Mouse (Mus musculus) retina, adult 2 months (tissue): Measurements from ENCODE around the gene Sh3pxd2b.
A peak's percentile ranks its signal among the peaks of the same experiment; 100 is the strongest.

Experiments
- DNase-seq: peaks from one replicate; pipeline ENCODE4 v3.0.0-alpha.2; 2012; ENCODE audit warnings: low read depth, low spot score

Sh3pxd2b gene

DNA sequence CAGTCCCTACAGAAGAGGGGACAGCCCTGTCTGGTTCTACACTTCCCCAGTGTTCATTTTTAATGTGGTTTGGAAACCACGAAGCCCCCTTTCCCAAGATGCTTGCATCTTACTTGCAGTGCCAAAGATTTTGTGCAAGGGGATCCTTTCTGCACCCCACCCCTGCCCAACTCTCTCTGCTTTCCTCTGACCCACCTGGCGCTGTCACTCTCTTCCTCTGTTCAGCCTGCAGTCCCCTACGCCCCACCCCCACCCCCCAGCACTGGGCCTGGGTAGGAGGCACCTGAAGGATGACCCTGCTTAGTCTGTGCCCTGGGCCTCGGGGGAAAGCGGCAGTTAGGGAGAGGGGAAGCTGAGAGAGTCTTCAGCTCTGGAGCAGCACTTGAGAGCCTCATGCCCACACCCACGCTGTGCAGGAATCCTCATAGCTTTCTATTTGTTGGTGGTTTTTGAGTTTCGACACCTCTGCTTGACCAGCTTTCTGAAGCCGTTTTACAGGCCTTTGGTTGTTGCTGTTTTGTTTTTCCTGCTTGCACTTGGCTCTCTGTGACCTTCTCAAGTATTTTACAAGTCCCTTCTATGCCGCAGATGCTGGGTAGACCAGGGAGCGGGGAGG lies 77.5 kb downstream of the Sh3pxd2b start:
- no peak for DNase-seq

- DNase-seq = no peak
These were observed 79.9 kb downstream of the Sh3pxd2b start for GRCm38 (mm10) chr11:32427537-32427936.

DNA sequence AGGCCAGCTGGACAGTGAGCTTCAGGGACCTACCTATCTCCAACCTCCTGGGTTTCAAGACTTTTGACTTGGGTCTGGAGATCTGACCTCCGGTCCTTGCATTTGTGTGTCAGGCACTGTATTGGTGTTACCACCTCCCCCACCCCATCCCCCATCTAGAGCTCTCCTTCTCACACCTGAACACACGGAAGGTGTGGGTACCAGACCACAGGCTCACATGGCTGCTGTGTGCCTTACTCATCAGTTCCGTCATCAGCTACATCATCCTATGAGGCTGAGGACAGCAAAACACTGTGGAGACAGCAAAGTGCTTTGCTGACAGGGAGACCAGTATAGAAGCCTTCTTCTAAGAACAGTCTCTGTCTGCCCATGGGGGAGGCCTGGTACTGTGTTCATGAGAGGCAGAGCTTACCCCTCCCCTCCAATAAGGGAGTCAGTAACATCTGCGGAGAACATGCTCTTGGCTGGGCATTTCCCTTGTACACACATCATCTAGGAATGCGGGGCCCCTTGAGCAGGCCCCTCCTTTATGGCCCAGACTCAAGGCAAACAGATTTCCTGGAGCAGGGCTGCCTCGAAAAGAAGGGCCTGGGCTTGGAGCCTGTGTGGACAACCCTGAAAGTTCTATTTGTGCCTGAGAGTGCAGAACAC lies 87.9 kb downstream of the Sh3pxd2b start:
- DNase-seq = no peak

GRCm38 (mm10) chr11:32442576-32442975 lies 95.0 kb downstream of the Sh3pxd2b start:
- no peak for DNase-seq

DNA sequence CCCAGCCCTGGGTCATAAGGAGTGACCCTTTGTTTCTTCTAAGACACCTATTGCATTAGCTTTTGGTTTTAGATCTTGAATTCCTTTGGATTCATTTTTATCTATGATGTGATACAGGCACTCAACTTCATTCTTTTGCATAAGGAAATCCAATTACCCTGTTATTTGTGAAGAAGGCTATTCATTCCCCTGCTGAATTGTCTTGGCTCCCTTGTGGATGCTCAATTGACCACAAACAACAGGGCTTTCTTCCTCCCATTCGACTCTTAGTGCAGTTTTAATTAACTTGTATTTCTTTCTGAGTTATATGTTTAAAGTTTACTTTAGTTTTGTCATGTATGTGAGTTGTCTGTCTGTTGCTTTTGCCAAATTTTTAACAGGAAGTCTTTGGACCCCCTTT lies 96.6 kb downstream of the Sh3pxd2b start:
- DNase-seq = no peak

DNA sequence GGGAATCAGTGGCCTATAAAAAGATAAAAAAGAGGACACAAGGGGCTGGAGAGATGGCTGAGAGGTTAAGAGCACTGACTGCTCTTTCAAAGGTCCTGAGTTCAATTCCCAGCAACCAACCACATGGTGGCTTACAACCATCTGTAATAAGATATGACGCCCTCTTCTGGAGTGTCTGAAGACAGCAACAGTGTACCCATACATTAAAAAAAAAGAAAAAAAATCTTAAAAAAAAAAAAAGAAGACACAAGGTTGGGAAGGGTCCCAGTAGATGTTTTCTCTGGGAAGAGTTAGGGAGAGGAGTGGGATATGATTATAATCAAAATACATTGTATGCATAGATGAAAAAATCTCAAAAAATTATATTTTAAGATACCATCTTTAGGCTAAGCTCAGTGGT lies 97.5 kb downstream of the Sh3pxd2b start:
- no peak for DNase-seq

DNA sequence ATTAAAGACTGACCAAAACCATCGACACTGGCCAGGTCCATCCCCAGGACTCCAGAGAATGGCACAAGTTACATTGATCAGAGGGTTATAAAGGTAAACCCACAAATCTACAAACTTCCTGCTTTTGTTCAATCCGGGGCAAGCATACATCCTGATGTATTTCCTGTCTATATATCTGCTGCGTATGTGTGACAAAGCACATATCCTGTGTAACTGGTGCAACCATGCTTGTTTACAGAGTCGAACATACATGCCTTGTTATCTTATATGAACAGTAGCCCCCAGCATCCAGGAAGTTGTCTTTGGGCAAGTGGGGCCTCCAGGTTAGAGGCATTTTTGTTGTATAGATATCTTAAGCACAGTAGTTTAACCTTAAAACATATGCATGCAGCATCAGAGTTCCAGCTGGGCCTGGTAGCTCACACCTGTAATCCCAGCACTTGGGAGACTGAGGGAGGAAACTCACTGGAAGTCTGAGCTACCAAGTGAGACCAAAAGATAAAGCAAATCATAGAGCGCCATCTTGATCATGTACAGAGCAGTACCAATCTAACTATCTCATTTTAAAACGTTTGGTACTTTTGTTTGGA lies 98.1 kb downstream of the Sh3pxd2b start:
- no peak for DNase-seq

DNA sequence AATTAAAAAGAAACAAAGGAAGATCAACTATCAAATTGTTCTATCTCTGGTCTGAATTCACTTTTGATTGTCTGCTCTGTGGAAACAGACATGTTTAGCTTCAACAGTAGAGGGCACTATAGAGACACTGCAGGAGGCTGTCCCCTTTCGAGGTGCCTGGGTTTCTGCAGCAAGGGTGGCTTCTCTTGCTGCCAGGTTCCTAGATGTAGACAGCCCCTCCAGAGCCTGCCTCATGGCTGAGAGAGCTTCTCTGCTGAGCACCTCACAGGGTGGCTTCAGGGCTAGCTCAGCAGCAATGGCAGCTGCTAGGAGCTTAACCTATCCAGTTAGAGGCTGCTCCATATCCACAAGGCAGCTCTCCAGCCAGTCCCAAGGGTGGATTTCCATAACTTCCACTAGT lies 102.6 kb downstream of the Sh3pxd2b start:
- DNase-seq = no peak

- no peak for DNase-seq
These were observed 103.7 kb downstream of the Sh3pxd2b start for GRCm38 (mm10) chr11:32451306-32451705.

DNA sequence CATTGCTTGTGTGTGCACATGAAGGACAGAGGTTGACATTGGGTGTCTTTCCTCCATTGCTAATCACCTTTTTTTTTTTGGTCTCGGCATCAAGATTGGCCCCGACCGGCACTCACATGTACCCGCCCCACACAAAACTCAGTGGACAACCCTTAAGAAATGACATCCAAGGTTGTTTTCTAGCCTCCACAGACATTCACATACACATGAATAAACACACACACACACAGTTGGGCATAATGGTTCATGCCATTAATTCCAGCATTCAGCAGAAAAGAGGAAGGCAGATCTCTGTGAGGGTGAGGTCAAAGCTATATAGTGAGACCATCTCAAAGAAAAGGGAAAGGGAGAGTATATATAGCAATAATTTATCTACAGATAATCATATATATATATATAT lies 105.1 kb downstream of the Sh3pxd2b start:
- no peak for DNase-seq

GRCm38 (mm10) chr11:32453353-32453915 lies 105.8 kb downstream of the Sh3pxd2b start:
- DNase-seq = no peak

DNA sequence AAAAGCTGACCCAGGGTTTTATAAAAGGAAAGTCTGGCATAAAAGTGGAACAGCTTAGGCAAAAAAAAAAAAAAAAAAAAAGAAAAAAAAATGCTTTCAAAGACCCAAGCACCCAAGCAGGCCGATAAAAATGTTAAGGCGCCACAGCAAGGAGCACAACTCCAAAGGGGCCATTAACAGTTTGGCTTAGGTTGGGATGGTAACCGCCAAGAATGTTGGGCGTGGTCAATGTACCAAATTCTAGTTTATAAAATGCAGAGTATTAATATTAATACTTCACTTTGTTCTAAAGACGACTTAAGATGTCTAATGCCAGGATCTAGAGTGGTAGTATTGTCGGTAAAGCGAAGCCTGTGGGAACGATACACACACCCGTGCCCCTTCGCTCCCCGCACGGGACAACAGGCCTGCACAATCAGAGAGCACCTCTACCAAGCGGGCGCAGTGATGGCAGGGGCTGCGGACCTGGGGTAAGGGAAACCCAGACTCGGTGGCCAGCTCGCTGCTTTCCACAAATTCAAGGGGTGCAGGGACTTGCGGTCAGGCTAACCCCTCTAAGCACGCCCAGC lies 106.7 kb downstream of the Sh3pxd2b start:
- DNase-seq = no peak

DNA sequence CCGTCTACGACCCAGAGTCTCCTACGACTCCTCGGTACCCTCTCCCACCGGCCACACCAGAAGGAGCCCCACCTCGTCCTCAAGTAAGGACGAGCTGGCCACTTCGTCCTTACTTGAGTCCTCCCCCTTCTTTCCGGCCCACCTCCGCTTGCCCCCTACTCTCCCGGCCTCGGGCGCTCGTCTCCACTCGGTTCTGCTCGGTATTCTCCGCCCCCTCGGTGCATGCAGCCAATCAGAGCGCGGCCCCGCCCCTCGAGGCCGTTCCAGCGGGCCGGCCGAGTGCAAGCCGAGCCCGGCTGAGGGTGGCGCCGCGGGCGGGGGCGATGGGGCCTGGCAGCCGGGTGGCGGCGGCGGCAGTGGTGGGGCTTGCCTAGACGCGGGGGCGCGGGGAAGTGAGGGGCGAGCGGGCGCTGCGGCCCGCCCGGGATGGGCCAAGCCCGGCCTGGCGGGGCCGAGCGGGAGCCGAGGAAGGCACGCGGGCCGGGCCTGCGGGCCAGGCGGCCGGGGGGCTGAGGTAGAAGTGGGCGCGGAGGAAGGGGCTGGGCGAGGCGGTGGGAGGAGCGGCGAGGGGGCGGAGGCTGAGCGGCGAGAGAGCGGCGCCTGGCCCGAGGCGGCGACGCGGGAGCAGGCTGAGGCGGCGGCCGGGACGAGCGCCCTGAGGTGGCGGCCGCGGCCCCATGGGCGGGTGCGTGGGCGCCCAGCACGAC lies 107.3 kb downstream of the Sh3pxd2b start, which contains the start of gene Ubtd2:
Gene Ubtd2, plus strand, starts transcription at position 571 of the 707 bp plus-strand sequence.
- peak; percentile 68 for DNase-seq

DNA sequence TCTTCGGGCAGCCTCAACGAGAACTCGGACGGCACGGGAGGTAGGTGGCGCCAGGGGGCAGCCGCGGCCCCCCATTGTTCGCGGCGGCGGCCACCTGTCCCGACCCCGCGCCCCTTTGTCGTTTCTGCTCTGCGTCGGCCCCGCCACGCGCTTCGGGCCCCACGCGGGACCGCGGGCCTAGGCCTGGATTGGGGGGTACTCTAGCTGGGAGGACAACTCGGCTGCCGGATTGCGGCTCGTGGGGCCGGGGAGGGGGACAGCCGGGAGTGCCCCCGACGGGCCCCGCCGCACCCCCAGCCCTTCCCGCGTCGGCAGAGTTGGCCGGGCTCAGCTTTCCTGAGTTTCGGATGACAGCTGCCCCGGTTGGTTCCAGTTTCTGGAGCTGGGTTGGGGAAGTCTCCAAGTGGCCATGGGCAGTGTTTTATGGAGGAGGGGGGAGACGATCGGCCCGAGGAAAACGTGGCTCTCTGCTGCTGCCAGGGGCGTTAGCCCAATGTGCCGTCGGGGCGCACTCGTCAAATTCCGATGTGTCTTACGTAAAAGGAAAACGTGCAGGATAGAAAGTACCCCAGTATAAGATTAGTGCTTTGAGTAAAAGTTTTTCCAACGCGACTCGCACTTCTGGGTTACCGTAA lies 108.0 kb downstream of the Sh3pxd2b start:
- no peak for DNase-seq

- DNase-seq = no peak
These were observed 108.7 kb downstream of the Sh3pxd2b start for GRCm38 (mm10) chr11:32456356-32456755.

GRCm38 (mm10) chr11:32464282-32464681 lies 116.7 kb downstream of the Sh3pxd2b start:
- no peak for DNase-seq

DNA sequence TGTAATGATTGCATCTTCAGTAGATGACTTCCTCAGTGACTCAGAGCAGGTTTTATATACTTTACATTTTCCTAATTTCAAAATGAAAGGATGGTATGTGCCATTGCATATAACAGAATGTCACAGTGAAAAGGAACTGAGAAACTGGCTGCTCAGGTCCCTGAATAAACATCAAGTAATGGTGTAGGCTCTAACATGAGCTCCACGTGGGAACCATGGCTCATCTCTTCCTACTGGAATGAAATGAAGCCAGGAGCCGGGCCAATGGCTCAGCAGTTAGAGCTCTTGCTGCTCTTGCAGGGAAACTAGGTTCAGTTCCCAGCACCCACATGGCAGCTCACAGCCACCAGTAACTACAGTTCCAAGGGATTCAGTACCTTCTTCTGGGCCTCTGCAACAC lies 124.3 kb downstream of the Sh3pxd2b start:
- no peak for DNase-seq

DNA sequence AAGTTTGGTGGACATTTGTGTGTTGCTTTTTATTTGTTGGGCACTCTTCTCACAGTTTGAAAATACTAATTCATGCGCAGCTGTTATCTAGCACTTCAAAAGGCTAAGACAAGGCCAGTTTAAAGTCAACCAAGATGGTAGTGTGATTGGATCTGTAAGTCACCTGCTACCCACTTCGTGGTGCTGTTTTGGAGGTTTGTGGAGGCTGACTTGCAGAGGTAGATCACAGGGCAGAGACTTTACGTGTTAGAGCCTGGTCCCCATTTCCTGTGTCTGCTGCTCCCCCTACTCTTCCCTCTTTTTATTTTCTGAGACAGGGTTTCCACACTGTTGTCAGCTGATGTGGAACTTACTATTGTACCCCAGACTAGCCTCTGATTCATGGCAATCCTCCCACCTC lies 127.1 kb downstream of the Sh3pxd2b start:
- DNase-seq = no peak

GRCm38 (mm10) chr11:32475487-32476236 lies 128.0 kb downstream of the Sh3pxd2b start:
- DNase-seq = no peak
